Mouse (Mus musculus) heart, adult 18-20 months (tissue): ENCODE measurements around the gene Lpcat2. TPM values are rescaled to one million over a fixed set of nuclear protein-coding genes. Genes with fewer than 3 reads are reported as not detected.

Source experiments
- DNase-seq, 2 experiments: peaks; one replicate each; pipeline ENCODE4 v3.0.0; 2021 to 2022; ENCODE audit warnings: mixed read lengths in 1 of 2
- microRNA-seq, 2 experiments: library from miRNA; unstranded; fragments of <30 nt; microRNA quantifications; one replicate each; pipeline ENCODE4 v1.2.0; 2022
- total RNA-seq, 2 experiments: library from RNA; stranded (reverse); gene quantifications; 2 replicates each; pipeline ENCODE4 v1.2.3; 2021

Lpcat2 gene
- total RNA-seq, 2 experiments from 2014 or later: 1.1 to 1.2 TPM

DNA sequence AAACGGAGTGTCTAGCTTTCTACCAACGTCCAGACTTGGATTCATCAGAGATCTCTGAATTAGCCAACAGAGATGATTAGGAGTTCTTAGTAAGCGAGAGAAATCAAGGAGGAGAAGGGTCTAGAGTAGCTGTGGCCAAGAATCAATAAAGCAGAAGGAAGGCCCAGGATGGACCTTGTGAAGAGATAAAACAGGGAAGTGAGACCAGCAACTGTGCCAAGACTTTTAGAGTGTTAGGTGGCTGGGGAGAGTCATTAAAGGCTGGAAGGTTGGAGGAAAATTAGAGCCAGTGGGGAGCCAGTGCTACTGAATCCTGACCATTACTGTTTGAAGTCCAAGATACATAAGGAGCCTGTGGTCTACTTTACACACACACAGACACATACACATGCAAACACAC is 56.3 kb downstream of the Lpcat2 start:
- no peak for DNase-seq

DNA sequence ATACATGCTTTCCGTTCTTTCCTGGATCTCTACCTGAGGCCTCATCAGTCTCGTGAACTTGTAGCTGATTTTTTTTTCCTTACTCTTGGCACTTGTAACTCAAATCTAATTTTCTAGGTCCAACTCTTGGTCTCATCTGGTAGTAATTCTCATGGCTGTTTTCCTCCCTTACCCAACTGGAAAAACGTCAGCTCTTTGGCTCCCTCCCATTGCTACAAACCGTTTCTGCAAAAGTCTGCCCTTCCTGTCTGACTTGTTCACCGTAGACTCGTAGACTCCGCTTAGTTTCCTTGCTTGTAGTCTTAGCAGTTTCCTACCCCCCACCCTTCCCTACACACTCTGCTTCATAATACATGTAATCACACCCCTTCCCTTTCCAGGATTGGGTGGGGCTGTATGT is 58.3 kb downstream of the Lpcat2 start:
- DNase-seq: peak in 1 of 2 experiments; percentile 22

DNA sequence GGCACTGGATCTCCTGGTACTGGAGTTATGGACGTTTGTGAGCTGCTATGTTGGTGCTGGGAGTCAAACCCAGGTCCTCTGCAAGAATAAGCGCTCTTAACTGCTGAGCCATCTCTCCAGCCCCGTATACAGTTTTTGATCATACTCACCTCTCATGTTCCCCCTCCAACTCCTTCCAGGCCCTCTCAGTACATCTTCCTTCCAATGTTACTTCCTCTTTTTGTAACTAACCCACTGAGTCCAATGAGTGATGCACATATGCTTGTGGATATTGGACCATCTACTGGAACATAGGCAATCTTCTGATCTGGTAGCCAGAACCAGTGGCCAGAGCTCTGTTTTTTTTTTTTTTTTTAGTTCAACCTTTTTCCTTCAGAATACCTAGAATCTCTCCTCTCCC is 60.9 kb downstream of the Lpcat2 start:
- no peak for DNase-seq

DNA sequence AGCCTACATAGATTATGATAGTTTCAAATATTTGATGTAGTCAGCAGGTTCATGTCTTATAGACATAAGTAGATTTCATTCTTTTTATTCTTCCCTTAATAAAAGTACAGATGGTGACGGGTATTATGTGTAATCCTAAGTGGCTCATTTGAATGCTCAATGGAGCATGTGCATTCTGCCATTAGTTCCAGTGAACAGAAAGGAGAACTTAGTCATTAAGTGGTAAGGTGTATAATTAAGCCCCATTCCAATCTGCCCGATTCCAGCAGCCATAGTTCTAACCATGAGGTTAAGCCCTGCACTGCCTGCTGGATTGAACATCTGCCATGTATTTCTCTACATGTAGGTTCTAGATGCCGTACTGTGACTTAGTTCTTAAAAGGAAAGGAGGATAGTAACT is 66.6 kb downstream of the Lpcat2 start:
- DNase-seq: no peak

DNA sequence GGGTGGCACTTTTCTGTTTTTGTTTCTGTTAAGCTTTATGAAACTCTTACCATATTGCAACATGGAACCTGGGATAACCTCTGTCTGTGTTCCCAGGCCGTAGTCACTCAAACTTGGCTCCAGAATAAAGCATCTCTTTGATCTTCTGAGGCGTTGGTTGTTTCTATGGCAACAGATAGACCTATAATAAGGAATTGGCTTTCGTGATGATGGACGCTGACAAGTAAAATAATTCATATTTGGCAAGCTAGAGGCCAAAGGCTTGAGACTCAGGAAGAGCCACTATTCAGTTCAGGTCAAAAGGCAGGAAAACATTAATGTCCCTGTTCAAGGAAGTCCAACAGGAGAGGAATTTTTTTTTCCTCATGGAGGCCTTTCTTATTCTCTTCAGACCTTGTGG is 73.8 kb downstream of the Lpcat2 start:
- DNase-seq: no peak

DNA sequence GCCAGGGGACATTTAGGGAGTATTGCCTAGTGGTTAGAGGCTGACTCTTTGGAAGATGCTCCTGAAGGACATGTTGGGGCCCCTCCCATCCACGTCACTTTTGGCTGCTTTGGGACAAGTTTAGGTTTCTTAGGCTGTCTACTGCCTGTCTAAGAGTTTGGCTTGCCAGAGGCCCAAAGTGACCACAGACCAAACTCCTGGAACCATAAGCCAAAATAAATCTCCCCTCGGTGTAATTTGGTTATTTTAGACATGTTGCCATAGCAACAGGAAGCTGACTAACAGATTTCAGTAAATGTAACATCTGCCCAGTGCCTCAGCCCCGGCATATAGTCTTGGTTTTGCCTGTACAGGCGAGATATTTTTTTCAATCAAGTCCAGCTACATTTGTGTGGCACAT is 82.9 kb downstream of the Lpcat2 start:
- no peak for DNase-seq

DNA sequence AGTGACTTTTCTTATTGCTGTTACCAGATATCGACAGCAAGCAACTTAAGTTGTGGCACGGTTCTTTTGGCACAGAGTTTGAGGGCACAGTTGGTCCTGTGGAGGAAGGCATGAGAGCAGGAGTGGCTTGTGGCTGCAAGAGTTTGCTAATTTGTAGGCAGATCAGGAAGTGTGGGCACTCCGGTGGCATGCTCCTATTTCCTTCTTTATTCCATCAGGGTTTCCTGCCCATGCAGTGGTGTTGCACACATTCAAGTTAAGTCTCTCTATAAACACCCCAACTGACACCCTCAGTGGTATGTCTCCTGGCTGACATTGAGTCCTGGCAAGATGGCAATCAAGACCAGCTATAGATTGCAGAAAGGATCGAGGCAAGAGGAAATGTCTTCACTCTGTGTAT is 93.9 kb downstream of the Lpcat2 start:
- no peak for DNase-seq

DNA sequence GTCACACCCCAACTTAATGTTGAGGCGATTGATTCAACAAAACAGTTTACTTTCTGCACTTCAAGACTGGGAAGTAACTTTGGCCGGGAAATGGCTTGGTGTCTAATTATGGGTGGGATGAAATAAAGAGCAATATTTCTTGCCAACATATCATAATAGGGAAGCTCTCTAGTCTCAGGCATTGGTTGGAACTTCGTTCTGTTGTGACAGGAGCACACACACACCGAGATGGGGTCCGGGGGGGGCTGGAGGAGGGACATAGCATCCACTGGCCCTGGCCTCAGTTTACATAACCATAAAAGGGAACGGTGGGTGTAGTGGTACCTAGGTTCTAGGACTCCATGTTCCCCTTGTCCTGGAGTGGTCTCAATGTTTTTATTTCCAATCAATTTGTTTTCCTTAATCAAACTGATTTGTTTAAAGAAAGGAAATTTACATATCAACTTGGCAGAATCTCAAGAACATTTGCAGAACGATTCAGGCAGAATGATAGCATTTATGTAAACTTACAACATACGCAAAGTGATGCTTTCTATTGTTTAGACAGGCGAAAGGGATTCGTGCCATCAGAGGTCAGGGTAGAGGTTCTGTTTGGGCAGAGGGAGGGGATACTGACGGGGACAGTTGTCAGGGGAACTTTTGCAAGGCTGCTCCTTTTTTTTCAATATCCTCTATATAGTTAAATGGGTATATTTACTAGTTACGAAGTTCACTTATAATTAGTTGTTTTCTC is 95.7 kb downstream of the Lpcat2 start:
- no peak for DNase-seq

DNA sequence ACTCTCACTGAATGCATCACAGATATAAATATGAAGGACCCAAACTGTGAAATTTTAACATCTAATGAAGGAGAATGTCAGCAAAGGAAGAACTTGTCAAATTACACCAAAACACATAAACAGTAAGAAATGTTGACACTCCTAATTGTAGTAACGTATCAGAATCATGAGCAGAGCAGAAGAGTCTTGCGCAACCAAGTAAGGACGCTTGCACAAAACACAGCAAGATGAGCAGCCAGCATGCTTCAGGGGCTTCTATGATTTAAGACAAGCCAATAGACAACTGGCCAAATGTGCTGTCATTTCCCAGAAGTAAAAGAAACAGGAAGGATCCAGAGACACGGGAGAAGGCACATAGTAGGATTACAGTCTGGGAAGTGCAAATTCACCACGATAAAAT is 98.9 kb downstream of the Lpcat2 start:
- no peak for DNase-seq

DNA sequence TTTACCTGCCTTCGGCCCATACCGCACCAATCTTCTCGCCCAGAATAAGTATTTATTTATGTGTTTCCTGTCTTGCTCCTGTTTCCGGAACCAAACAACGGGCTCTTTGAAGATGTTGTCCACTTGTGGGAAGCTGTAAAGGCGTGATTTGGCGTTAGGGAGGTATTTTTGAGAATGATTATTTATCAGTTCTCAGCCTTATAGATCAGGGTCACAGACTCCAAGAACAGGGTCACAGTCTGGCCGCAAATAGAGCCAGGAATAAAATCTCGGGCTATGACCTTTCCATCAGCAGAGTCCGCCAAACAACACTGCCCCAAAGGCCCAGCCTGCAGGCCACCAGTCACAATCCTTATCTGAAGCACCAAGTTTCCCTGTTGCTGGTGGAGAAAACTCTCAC is 104.6 kb downstream of the Lpcat2 start, which contains the start of gene Slc6a2:
Gene Slc6a2, plus strand, starts transcription at position 301 of the 400 bp plus-strand sequence.
- DNase-seq: no peak

DNA sequence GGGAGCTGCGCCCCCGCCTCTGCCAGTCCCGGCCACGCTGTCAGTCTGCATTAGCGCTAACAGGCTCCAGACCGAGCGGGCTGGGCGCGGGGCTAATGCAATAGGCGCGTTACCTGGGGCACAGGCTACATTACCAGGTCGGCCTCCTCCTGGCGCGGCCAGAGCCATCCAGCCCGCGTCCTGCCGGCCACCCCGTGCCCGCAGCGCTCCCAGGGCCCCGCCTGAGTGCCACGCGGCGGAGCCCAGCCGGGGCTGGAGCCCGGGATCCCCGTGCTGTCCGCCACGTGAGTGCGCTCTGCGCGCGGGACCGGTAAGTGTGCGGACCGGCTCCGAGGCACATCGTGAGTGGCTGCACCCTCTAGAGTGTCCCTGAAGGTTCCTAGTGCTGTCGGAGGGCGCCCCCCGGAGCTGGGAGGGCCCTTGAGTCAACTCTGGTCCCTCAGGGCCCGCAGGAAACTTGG is 105.3 kb downstream of the Lpcat2 start:
- DNase-seq: peak in 1 of 2 experiments; percentile 14

DNA sequence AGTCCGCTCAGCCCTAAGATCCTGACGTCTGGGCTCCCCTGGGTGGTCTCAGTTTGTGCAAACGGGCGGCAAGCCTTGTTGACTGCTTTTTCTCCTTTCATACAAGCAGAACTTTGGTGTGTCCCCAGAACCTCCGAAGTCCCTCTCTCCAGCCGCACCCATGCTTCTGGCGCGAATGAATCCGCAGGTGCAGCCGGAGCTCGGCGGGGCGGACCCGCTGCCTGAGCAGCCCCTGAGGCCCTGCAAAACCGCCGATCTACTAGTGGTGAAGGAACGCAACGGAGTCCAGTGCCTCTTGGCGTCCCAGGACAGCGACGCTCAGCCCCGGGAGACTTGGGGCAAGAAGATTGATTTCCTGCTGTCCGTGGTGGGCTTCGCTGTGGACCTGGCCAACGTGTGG is 105.9 kb downstream of the Lpcat2 start:
- DNase-seq: no peak

DNA sequence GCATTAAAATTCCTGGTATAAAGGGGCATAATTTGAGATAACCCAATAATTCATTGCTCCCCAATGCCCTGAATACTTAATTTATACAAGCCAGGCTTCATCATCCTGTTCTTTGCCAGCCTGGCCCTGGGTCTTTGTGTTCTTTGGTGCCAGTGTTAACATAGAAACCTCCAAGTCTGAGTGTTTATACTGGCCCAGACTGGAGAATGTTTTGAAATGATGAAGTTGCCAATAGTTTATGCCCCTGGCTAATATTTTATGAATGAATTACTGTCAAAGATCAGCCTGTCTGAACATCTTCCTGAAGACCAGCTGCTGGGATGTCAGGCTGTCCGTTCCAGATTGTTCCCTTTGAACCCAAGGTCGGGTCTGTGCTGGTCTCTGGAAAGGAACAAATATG is 109.4 kb downstream of the Lpcat2 start:
- no peak for DNase-seq

Small RNA genes within 50 kb of the gene (microRNA-seq; reads per million reads assigned to microRNA genes)
- gene Gm22151: 0 reads per million in 2 experiments

Other genes starting within 250 kb of the Lpcat2 start
- not detected for gene Irx6, start 181.1 kb upstream of the Lpcat2 start, total RNA-seq
- 10 to 100 TPM; 57.2 to 58.8 TPM for gene Mmp2, start 28.0 kb upstream of the Lpcat2 start, total RNA-seq
- not detected for gene Capns2, start 46.1 kb downstream of the Lpcat2 start, total RNA-seq
- gene Slc6a2, start 104.7 kb downstream of the Lpcat2 start, total RNA-seq: under 1 TPM; 0.07 to 0.13 TPM
- not detected for gene Ces1a, start 192.9 kb downstream of the Lpcat2 start, total RNA-seq
- not detected for gene Ces1b, start 224.7 kb downstream of the Lpcat2 start, total RNA-seq